Mouse (Mus musculus) liver, embryonic 14.5 days (tissue): ENCODE results near the gene Camk2d. TPM values are rescaled to one million over a fixed set of nuclear protein-coding genes. Genes with fewer than 3 reads are reported as not detected.

ENCODE experiments used
- ATAC-seq: fragments of 200-750 bp; cut with Nextera tagmentation; 2 replicates; pipeline ENCODE4 v1.8.0; 2017; ENCODE audit warnings: moderate number of reproducible peaks, mild to moderate bottlenecking, moderate library complexity; ENCODE audit not compliant: insufficient read depth
- DNase-seq, 3 experiments: peaks; one replicate each; pipeline ENCODE4 v3.0.0-alpha.2; 2012 to 2013; ENCODE audit warnings: low read depth in 3 of 3, low spot score in 3 of 3
- H3K27ac ChIP-seq: fragments of 300-500 bp; sonication (generic); 2 replicates; pipeline ENCODE4 v1.5.1; 2014; ENCODE audit warnings: moderate library complexity, mild to moderate bottlenecking, control low read depth, inconsistent platforms
- H3K27me3 ChIP-seq: fragments of 300-500 bp; sonication (generic); 2 replicates; pipeline ENCODE4 v1.6.1; 2014; ENCODE audit warnings: mild to moderate bottlenecking, low read length, moderate library complexity; ENCODE audit not compliant: control insufficient read depth, insufficient read depth
- H3K36me3 ChIP-seq: fragments of 300-500 bp; sonication (generic); replicated peaks from 2 replicates; pipeline ENCODE4 v1.6.1; 2014; ENCODE audit warnings: low read depth; ENCODE audit not compliant: control insufficient read depth, insufficient read depth
- H3K4me1 ChIP-seq, 2 experiments: fragments of 200-500 bp in 1 of 2; fragments of 300-500 bp in 1 of 2; sonication (generic) in 1 of 2; replicated peaks; 2 replicates each; pipeline ENCODE4 v1.6.1; 2012 to 2014; ENCODE audit warnings: antibody characterized with exemption in 1 of 2, inconsistent platforms in 1 of 2, low read length in 1 of 2; ENCODE audit not compliant: control insufficient read depth in 2 of 2, insufficient read depth in 2 of 2
- H3K4me2 ChIP-seq: fragments of 300-500 bp; sonication (generic); 2 replicates; pipeline ENCODE4 v1.6.1; 2014; ENCODE audit warnings: low read depth, mild to moderate bottlenecking, control low read depth, moderate library complexity
- H3K4me3 ChIP-seq, 2 experiments: fragments of 200-500 bp in 1 of 2; fragments of 300-500 bp in 1 of 2; sonication (generic) in 1 of 2; 2 replicates each; pipeline ENCODE4 v1.5.1; 2012 to 2014; ENCODE audit warnings: low read depth in 2 of 2, low read length in 2 of 2, mild to moderate bottlenecking in 2 of 2, control low read depth in 1 of 2, inconsistent platforms in 1 of 2, moderate library complexity in 1 of 2; ENCODE audit not compliant: insufficient read depth in 1 of 2
- H3K9ac ChIP-seq: fragments of 300-500 bp; sonication (generic); replicated peaks from 2 replicates; pipeline ENCODE4 v1.6.1; 2014; ENCODE audit warnings: mild to moderate bottlenecking, control low read depth, moderate library complexity
- H3K9me3 ChIP-seq: fragments of 300-500 bp; sonication (generic); 2 replicates; pipeline ENCODE4 v1.6.1; 2016; ENCODE audit warnings: low read length, mixed read lengths; ENCODE audit not compliant: control insufficient read depth
- CTCF ChIP-seq: IDR thresholded peaks from 2 replicates; pipeline ENCODE4 v1.5.1; 2016; ENCODE audit warnings: antibody characterized with exemption, low read depth, control low read depth
- EP300 ChIP-seq: IDR thresholded peaks from 2 replicates; pipeline ENCODE4 v1.6.1; 2016; ENCODE audit warnings: antibody characterized with exemption, low read depth
- WGBS: fragments of 180-500 bp; shearing (Covaris S2); extraction: QIAGEN DNeasy Blood & Tissue Kit; methylation state at CpG from one replicate; pipeline ENCODE4 v1.1.7; 2014; ENCODE audit not compliant: insufficient replicate concordance; 5-methylcytosine and 5-hydroxymethylcytosine counted together
- polyA plus RNA-seq, 2 experiments: library from polyadenylated mRNA; depleted of rRNA in 1 of 2; stranded (reverse) in 1 of 2; unstranded in 1 of 2; fragments of >200 nt; fragmentation: Nextera tagmentation in 1 of 2; extraction: Ambion mirVana in 1 of 2; gene quantifications; 2 replicates each; pipeline versions ENCODE4 v1.2.1 to v1.2.3; 2012 to 2014

Gene Camk2d
- polyA plus RNA-seq, 2 experiments = 2.2 to 3.7 TPM

DNA sequence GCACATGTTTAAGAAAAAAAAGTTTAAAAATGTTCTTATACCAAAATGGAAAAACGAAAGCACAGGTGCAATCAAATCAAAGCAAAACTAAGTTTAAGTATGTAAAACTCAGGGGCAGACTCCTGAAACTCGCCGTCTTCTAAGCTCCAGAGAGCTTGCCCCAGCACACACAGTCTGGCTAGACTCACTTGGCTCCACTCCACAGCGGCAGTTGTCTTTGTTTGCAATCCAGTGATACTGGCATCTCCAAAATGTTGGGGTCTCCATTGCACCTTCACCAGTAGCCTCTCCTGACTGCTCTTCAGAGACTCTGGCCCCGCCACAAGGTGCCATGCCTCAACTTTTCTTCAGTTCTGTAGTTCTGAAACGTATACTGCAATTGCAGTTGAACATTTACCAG is 24.1 kb downstream of the Camk2d start:
- H3K4me2 ChIP-seq = no peak overlapping the region

DNA sequence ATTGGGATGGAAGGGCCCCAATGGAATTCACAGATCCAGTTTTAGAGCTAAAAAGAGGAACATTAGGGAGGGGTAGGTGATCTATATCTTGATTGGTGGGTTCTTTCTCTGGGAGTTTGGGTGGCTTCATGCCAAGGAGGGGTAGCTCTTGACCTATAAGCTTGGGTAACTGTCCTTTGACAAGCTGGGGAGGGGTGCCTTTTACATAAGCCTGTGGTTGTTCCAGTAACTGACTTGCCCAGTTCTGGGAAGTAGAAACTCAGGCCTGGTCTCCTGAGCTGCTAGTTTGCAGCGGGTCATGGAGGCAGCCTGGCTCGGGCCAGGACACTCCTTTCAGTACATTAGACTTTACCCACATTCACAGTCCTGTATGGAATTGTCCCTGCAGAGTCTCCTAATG is 26.4 kb downstream of the Camk2d start:
- Histone ChIP-seq H3K9me3 (no peaks in the 10 kb centered on the region), H3K36me3 (no peaks in the 10 kb centered on the region), H3K4me1 (no peaks in the 10 kb centered on the region), H3K27ac (no peak overlapping the region), H3K4me2 (no peak overlapping the region), H3K9ac (no peak overlapping the region), H3K4me3 (no peak overlapping the region), H3K27me3 (no peaks in the 10 kb centered on the region)
- WGBS = 71% methylated on average over 2 of the region's 2 CpGs
- no peak for TF ChIP-seq CTCF
- no peak for TF ChIP-seq EP300
- DNase-seq = no peak
- no peak for ATAC-seq

More for the DNA sequence above, 24.1 kb downstream of the Camk2d start:
- Histone ChIP-seq H3K9ac (no peak overlapping the region), H3K36me3 (no peaks in the 10 kb centered on the region), H3K27me3 (no peaks in the 10 kb centered on the region), H3K27ac (no peak overlapping the region), H3K4me1 (no peaks in the 10 kb centered on the region), H3K4me3 (no peak overlapping the region), H3K9me3 (no peaks in the 10 kb centered on the region)
- ATAC-seq = no peak
- TF ChIP-seq EP300 = no peak
- no peak for TF ChIP-seq CTCF
- WGBS = 61% methylated on average over 6 of the region's 6 CpGs
- no peak for DNase-seq

DNA sequence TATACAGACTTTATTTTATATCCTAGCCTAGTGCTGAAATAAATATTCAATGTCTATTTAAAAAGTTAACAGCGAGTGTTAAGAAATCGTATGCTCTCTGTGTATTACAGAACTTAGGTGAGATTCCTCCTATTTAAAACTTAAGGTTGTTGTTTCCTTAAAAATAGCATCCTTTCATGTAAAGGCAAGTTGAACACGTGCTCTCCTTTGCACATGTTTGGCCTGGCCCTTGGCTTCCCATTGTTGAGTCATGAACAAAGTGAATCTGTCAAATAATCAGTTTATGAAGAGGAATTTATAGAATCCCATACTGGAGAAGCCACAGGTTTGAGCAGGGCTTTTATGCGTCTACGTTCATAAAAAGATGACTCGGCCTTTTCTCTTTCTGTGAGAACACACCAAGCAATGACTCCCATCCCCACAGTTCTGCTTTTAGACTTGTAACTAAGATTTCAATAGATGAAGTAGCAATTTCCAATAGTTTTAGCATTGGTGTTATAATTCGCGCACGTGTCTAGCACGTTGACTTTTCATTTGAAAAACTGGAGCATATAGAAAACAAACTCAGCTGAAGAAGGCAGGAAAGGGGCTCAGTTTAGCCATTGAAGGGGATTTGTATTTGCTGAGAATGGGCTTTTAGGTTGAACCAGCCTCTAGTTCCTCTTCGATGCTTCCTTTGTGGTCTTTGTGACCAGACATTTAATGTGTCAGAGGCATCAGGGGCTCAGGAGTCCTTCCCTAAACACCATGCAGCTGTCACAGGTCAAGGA is 29.1 kb downstream of the Camk2d start:
- H3K9me3 ChIP-seq = no peaks in the 10 kb centered on the region
- 34% methylated on average over 11 of the region's 11 CpGs for WGBS
- no peaks in the 10 kb centered on the region for H3K27me3 ChIP-seq
- H3K4me3 ChIP-seq = no peak overlapping the region
- TF ChIP-seq EP300 (no peak), CTCF (no peak)
- DNase-seq = no peak
- no peak overlapping the region for H3K27ac ChIP-seq
- H3K4me1 ChIP-seq = no peaks in the 10 kb centered on the region
- no peak overlapping the region for H3K9ac ChIP-seq
- H3K36me3 ChIP-seq = no peaks in the 10 kb centered on the region
- no peak overlapping the region for H3K4me2 ChIP-seq
- no peak for ATAC-seq

DNA sequence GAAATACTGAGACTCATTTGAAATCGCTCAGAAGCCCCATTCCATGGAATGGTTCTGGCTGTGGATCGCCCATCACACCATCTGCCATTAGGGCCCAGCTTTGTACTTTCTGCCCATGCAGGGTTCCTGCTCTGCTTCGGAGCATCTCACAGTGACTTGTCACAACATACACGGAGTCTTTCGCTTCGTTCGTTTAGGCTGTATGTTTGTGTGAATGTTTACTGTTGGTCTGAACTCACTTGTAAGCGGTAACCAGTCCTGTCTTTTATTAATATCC is 29.6 kb downstream of the Camk2d start:
- Histone ChIP-seq H3K4me1 (no peaks in the 10 kb centered on the region), H3K27me3 (no peaks in the 10 kb centered on the region), H3K4me2 (no peak overlapping the region), H3K9ac (no peak overlapping the region), H3K9me3 (no peaks in the 10 kb centered on the region), H3K36me3 (no peaks in the 10 kb centered on the region), H3K4me3 (no peak overlapping the region), H3K27ac (no peak overlapping the region)
- WGBS = 53% methylated on average over 8 of the region's 8 CpGs
- ATAC-seq = no peak
- TF ChIP-seq EP300 (no peak), CTCF (no peak)
- no peak for DNase-seq

DNA sequence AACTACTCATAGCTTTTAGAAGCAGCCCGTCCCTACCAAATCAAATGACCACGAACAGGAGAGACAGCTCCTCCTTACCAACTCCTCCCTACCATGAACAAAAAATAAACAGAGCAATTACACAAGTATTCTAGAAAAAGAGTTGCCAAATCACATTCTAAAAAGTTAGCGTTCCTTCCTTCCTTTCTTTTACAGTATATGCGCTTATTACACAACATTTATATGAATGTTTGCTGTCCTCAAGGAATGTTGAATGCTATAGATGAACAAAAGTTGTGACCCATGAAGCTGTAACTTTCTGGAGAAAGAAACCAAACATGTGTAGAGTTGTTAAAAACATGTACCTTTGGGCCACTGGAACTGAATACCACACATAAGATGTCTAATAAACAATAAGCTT is 31.9 kb downstream of the Camk2d start:
- H3K9ac ChIP-seq = no peak overlapping the region
- 68% methylated on average over 4 of the region's 4 CpGs for WGBS
- no peaks in the 10 kb centered on the region for H3K9me3 ChIP-seq
- TF ChIP-seq CTCF (no peak), EP300 (no peak)
- H3K4me3 ChIP-seq = no peak overlapping the region
- H3K36me3 ChIP-seq = no peaks in the 10 kb centered on the region
- no peak for DNase-seq
- H3K27ac ChIP-seq = no peak overlapping the region
- H3K27me3 ChIP-seq = no peaks in the 10 kb centered on the region
- no peaks in the 10 kb centered on the region for H3K4me1 ChIP-seq
- no peak overlapping the region for H3K4me2 ChIP-seq
- ATAC-seq = no peak
